Mouse (Mus musculus) cerebellum, adult (tissue): ENCODE data around the gene Parp3.
"Not testable (repeated sequence)": the region's sequence is repeated elsewhere in the genome, so short reads cannot be mapped to it uniquely, and the experiment has no call there.

ENCODE experiments used
- ATAC-seq: cut with Nextera tagmentation; 2 replicates; pipeline ENCODE4 v1.9.2; 2017; ENCODE audit warnings: mild to moderate bottlenecking, moderate library complexity, mixed read lengths; ENCODE audit not compliant: insufficient number of reproducible peaks, low FRiP score, low TSS enrichment

Gene Parp3

GRCm38 (mm10) chr9:106476924-106477484, at the start of gene Parp3:
Gene Parp3, minus strand, starts transcription at chr9:106476949.
- peak; percentile 93 for ATAC-seq

- ATAC-seq: no peak
Measured at GRCm38 (mm10) chr9:106519909-106520308, 43.2 kb upstream of the Parp3 start.

DNA sequence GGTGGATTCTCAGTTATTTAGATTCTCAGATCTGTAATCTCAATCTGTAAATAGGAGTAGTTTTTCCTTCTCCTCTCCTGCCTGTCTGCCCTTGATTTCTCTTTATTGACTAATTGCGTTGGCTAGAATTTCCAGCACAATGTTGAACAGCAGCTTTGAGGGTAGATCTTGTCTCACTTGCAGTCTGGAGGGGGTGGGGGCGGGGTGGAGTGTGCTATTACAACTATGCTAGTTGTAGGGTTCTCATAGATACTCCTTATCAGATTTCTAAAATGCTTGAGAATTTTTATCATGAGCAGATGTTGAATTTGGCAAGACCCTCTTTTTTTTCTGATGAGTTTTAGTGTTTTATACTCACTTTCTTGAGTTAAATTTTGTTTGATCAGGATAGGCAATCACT, 42.7 kb upstream of the Parp3 start:
- no peak for ATAC-seq

- ATAC-seq: no peak
Measured at GRCm38 (mm10) chr9:106514273-106514672, 37.5 kb upstream of the Parp3 start, which contains the start of gene Iqcf5. Gene Iqcf5, plus strand, starts transcription at chr9:106514573.

DNA sequence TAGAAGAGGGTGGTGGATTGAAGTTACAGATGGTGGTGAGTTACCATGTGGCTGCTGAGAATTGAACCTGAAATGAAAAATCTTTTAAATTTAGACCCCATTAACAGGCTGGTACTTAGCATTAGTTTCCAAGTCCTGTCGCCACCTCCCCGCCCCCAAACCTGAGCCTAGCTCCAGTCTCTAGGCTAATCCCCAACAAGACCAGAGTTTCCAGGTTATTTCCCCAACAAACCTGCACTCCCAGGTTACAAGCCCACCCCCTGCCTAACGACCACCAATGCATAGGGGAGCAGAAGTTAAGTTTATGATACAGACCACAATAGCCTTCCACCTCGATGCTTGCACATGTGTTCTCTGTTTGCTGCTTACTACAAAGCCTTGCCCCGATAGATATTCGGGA, 36.8 kb upstream of the Parp3 start:
- ATAC-seq: no peak

GRCm38 (mm10) chr9:106512729-106513450, 36.1 kb upstream of the Parp3 start:
- no peak for ATAC-seq

GRCm38 (mm10) chr9:106509356-106509755, 32.6 kb upstream of the Parp3 start:
- ATAC-seq: no peak

DNA sequence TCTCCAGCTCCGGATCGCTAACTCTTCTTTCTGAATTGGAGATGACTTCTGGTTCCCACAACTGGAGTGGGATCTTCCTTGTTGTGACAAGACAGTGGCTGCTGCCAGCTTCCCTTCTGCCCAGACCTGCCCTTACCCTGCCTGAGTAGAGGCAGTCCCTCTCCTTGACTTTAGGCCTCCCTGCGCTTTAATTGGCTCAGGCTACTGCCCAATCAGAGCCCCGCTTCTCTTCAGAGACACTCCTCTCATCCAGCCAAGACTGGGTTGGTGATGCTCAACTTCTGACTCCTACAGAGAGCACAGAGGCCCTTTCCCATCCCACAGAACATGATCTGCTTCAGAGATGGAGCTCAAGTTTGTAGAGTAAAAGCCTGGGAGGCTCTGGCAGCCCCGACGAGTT, 27.5 kb upstream of the Parp3 start:
- ATAC-seq: no peak

GRCm38 (mm10) chr9:106501846-106502245, 25.1 kb upstream of the Parp3 start:
- no peak for ATAC-seq

- no peak for ATAC-seq
Measured at GRCm38 (mm10) chr9:106499667-106500066, 22.9 kb upstream of the Parp3 start, which contains the start of gene Iqcf1. Gene Iqcf1, plus strand, starts transcription at chr9:106499967.

GRCm38 (mm10) chr9:106487602-106488001, 10.9 kb upstream of the Parp3 start:
- not testable (repeated sequence) for ATAC-seq

- ATAC-seq: no peak
Measured at GRCm38 (mm10) chr9:106485076-106485475, 8.3 kb upstream of the Parp3 start.

GRCm38 (mm10) chr9:106483606-106484005, 6.9 kb upstream of the Parp3 start:
- ATAC-seq: no peak

GRCm38 (mm10) chr9:106483136-106483535, 6.4 kb upstream of the Parp3 start:
- ATAC-seq: no peak

DNA sequence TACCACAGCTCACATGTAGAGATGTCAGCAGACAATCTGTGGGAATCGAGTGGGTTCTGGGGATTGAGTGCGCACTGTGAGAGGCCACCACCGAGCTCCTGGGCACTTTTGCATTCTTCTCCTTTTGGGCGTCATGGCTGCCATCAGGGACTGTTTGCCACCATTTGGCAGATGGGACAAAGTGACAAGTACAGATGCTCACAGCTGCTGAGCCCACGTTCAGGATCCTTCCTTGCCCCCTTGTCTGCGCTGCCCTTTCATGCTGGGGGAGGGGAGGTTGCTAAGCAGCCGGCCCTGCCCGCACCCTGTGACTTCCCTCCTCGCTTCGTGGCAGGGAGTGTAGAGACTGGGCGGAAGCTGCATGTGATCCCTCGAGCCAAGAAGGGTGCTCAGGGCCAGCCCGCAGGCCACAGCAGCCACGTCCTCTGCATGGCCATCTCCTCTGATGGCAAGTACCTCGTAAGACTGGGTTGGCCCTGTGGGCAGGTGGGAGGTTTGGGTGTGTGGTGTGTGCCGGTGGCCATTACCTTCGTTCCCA, 5.9 kb upstream of the Parp3 start:
- no peak for ATAC-seq

GRCm38 (mm10) chr9:106481676-106482075, 4.9 kb upstream of the Parp3 start:
- ATAC-seq: no peak

- ATAC-seq: no peak
Measured at GRCm38 (mm10) chr9:106481075-106481474, 4.3 kb upstream of the Parp3 start.

- no peak for ATAC-seq
Measured at GRCm38 (mm10) chr9:106480541-106480940, 3.8 kb upstream of the Parp3 start.

DNA sequence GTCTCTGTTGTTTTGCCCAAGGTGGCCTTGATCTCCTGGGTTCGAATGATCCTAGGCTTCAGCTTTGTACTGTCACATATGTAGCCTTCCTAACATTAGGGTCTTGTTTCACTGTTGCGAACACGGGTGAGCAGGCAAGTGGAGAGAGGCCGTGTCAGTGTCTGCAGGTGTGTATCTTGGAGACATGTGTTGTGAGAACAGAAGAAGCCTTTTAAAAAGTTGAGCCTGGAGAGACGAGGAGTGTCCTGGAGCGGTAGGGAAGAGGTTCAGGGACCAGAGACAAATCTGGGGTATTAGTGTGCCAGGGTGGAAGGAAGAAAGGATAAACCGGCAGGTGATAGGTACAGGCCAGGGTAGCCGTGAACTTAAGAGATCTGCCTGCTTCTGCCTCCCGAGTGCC, 1.4 kb upstream of the Parp3 start:
- no peak for ATAC-seq

GRCm38 (mm10) chr9:106477649-106478048, 900 bp upstream of the Parp3 start:
- no peak for ATAC-seq

DNA sequence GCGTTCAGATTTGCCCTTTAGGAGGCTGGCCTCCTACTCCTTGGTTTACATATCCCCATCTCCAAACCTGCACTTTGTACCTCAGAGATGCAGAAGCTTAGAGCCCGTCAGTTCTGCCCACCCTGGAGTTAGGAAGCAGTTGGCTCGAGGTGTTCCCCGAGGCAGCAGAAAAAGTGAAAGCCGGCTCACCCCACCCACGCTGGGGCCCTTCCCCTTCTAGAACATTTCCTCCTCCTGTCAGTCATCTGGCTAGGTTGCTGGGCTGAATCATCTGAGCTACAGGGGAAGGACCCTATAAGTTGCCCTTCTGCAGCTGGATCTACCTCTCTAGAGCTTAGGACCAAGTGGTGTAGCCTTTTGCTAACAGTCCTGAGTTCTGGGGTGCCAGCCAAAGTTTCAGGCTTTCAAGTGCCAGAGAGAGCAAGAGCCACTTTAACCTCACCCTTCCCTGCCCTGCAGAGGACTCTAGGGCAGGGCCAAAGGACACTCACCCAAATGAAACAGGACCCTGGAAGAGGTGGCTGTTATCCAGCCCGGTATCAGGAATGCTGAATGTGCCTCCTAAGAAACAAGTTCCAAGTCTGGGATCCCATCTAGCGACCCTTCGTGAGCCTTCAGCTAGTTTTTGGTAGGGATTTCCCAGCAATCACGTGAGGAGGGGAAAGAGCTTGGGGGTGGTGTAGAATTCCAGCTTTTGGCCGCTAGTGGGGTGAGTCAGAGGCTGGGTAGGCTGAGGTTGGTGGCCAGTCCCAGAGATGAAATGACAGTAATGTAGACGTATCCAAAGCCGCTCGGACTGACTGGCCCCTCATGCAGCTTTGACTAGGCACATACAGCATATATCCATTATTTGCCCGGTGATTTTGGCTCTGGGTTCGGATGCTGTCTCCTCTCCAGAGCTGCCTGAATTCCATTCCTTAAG, 486 bp downstream of the Parp3 start:
- ATAC-seq: no peak
